Mouse (Mus musculus): Measurements from ENCODE around the gene Mia.
A peak's percentile ranks its signal among the peaks of the same experiment; 100 is the strongest.

The Mia gene

GRCm38 (mm10) chr7:27184964-27185363 is 4.0 kb upstream of the Mia start:
- DNase-seq, result no peak

GRCm38 (mm10) chr7:27182498-27182897 is 1.5 kb upstream of the Mia start:
- no peak for DNase-seq

GRCm38 (mm10) chr7:27180036-27180435 is 921 bp downstream of the Mia start:
- DNase-seq, result no peak

GRCm38 (mm10) chr7:27179217-27179918 is 1.6 kb downstream of the Mia start:
- DNase-seq, result no peak

GRCm38 (mm10) chr7:27178324-27179216 is 2.4 kb downstream of the Mia start, which contains the start of gene Rab4b:
Gene Rab4b (minus strand): TSS chr7:27178896.
- peak; percentile 98 for DNase-seq

GRCm38 (mm10) chr7:27177942-27178323 is 3.0 kb downstream of the Mia start:
- DNase-seq, result no peak

- DNase-seq, result no peak
Observed at GRCm38 (mm10) chr7:27174896-27175295, 6.1 kb downstream of the Mia start.

- no peak for DNase-seq
Observed at GRCm38 (mm10) chr7:27174496-27174895, 6.5 kb downstream of the Mia start.

- DNase-seq, result no peak
Observed at GRCm38 (mm10) chr7:27170981-27171380, 10.0 kb downstream of the Mia start.

GRCm38 (mm10) chr7:27168371-27168770 is 12.6 kb downstream of the Mia start:
- no peak for DNase-seq

- DNase-seq, result no peak
Observed at GRCm38 (mm10) chr7:27167475-27168094, 13.4 kb downstream of the Mia start.

GRCm38 (mm10) chr7:27166614-27167474 is 14.1 kb downstream of the Mia start, which contains the start of gene Egln2:
Gene Egln2 (minus strand): TSS chr7:27166802.
- peak; percentile 98 for DNase-seq

- DNase-seq, result peak; percentile 79
Observed at GRCm38 (mm10) chr7:27166229-27166613, 14.7 kb downstream of the Mia start.

GRCm38 (mm10) chr7:27165696-27166095 is 15.3 kb downstream of the Mia start:
- DNase-seq, result no peak

- no peak for DNase-seq
Observed at GRCm38 (mm10) chr7:27165007-27165655, 15.8 kb downstream of the Mia start.

GRCm38 (mm10) chr7:27164112-27164947 is 16.6 kb downstream of the Mia start:
- DNase-seq, result peak; percentile 51

- DNase-seq, result no peak
Observed at GRCm38 (mm10) chr7:27163450-27163805, 17.5 kb downstream of the Mia start.

GRCm38 (mm10) chr7:27162780-27163449 is 18.0 kb downstream of the Mia start:
- no peak for DNase-seq

GRCm38 (mm10) chr7:27161744-27162143 is 19.2 kb downstream of the Mia start:
- no peak for DNase-seq

- DNase-seq, result no peak
Observed at GRCm38 (mm10) chr7:27160921-27161320, 20.0 kb downstream of the Mia start.

GRCm38 (mm10) chr7:27159882-27160281 is 21.1 kb downstream of the Mia start:
- peak; percentile 88 for DNase-seq
